Mouse (Mus musculus) spleen, adult 2 months (tissue): Measurements from ENCODE around the gene Usp37. TPM values are rescaled to one million over a fixed set of nuclear protein-coding genes. Genes with fewer than 3 reads are reported as not detected.

Experiments used
- DNase-seq, 2 experiments: peaks; one replicate each; pipeline versions ENCODE4 v3.0.0 to v3.0.0-alpha.2; 2012 to 2021; ENCODE audit warnings: low spot score in 2 of 2, low read depth in 1 of 2
- H3K27ac ChIP-seq: fragments of 200-500 bp; 2 replicates; pipeline ENCODE4 v1.5.1; 2012; ENCODE audit warnings: low read length, inconsistent platforms; ENCODE audit not compliant: insufficient read depth
- H3K27me3 ChIP-seq: fragments of 200-500 bp; 2 replicates; pipeline ENCODE4 v1.6.1; 2012; ENCODE audit warnings: mild to moderate bottlenecking, moderate library complexity, low read length, inconsistent platforms; ENCODE audit not compliant: control insufficient read depth, insufficient read depth
- H3K36me3 ChIP-seq: fragments of 200-500 bp; 2 replicates; pipeline ENCODE4 v1.6.1; 2012; ENCODE audit warnings: mild to moderate bottlenecking, low read length, inconsistent platforms; ENCODE audit not compliant: control insufficient read depth, insufficient read depth
- H3K4me1 ChIP-seq: fragments of 200-500 bp; 2 replicates; pipeline ENCODE4 v1.6.1; 2011; ENCODE audit warnings: inconsistent platforms; ENCODE audit not compliant: control insufficient read depth, insufficient read depth, insufficient read length
- H3K4me3 ChIP-seq: fragments of 200-500 bp; 2 replicates; pipeline ENCODE4 v1.5.1; 2011; ENCODE audit warnings: mild to moderate bottlenecking, inconsistent platforms; ENCODE audit not compliant: insufficient read depth, insufficient read length; ENCODE audit errors: extremely low read depth
- CTCF ChIP-seq: fragments of 200-500 bp; IDR thresholded peaks from 2 replicates; pipeline ENCODE4 v1.5.1; 2011; ENCODE audit warnings: mild to moderate bottlenecking, inconsistent platforms; ENCODE audit not compliant: insufficient read depth, insufficient read length, insufficient replicate concordance; ENCODE audit errors: extremely low read depth
- POLR2A ChIP-seq: fragments of 200-500 bp; IDR thresholded peaks from 2 replicates; pipeline ENCODE4 v1.6.1; 2011; ENCODE audit warnings: low read depth, low read length, inconsistent platforms
- WGBS: fragments of 180-500 bp; shearing (Covaris S2); methylation state at CpG from one replicate; pipeline ENCODE4 v1.1.7; 2018; 5-methylcytosine and 5-hydroxymethylcytosine counted together
- polyA plus RNA-seq: library from polyadenylated mRNA; depleted of rRNA; stranded (reverse); fragments of >200 nt; gene quantifications from 2 replicates; pipeline ENCODE4 v1.2.3, GENCODE M21; 2012

The Usp37 gene
- polyA plus RNA-seq, 1 experiment: 2.5 TPM

- 61% methylated on average over 5 of the region's 5 CpGs for WGBS
- Histone ChIP-seq H3K4me1 (no peaks in the 10 kb centered on the region; the same call in 1 of the 2 replicates), H3K27ac (no peak overlapping the region), H3K27me3 (no peaks in the 10 kb centered on the region), H3K36me3 (peaks cover 6% of the 10 kb centered on the region), H3K4me3 (no peak overlapping the region)
- no peak for DNase-seq
- TF ChIP-seq CTCF (no peak), POLR2A (no peak)
These were observed 109.5 kb downstream of the Usp37 start for GRCm38 (mm10) chr1:74434596-74434995.

DNA sequence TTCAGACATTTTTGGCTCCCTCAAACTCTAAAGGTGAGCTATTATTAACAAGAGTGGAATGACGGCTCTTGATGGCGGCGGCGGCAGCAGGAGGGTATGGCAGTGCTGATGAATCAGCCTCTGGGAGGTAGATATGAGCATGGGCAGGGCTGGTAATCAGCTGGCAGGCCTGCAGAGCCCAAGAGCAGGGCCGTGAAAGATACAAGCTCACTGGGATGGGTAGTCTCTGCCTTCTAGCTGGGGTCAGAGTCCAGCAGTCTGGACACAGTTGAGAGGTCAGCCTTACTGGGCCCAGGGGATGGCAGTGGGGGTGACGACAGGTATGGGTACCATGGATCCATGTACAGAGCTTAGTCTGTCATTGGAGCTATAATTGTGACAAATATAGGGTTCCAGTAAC lies 110.9 kb downstream of the Usp37 start:
- TF ChIP-seq CTCF (no peak), POLR2A (no peak)
- Histone ChIP-seq H3K4me1 (no peaks in the 10 kb centered on the region; the same call in 1 of the 2 replicates), H3K4me3 (no peak overlapping the region), H3K27ac (no peak overlapping the region), H3K36me3 (peaks cover 2% of the 10 kb centered on the region; the same call in 1 of the 2 replicates), H3K27me3 (no peaks in the 10 kb centered on the region)
- DNase-seq: no peak
- WGBS: 93% methylated on average over 6 of the region's 6 CpGs

- H3K36me3 ChIP-seq: no peaks in the 10 kb centered on the region
- H3K4me1 ChIP-seq: no peaks in the 10 kb centered on the region
- H3K4me3 ChIP-seq: no peak overlapping the region
- 48% methylated on average over 7 of the region's 7 CpGs for WGBS
- DNase-seq: no peak
- H3K27ac ChIP-seq: no peak overlapping the region
- no peak for TF ChIP-seq POLR2A
- TF ChIP-seq CTCF: no peak
- H3K27me3 ChIP-seq: no peaks in the 10 kb centered on the region
These were observed 118.2 kb downstream of the Usp37 start for GRCm38 (mm10) chr1:74425845-74426244.

GRCm38 (mm10) chr1:74423147-74423546 lies 120.9 kb downstream of the Usp37 start:
- 87% methylated on average over 8 of the region's 8 CpGs for WGBS
- no peaks in the 10 kb centered on the region for H3K36me3 ChIP-seq
- H3K27ac ChIP-seq: no peak overlapping the region
- no peak overlapping the region for H3K4me3 ChIP-seq
- TF ChIP-seq POLR2A: no peak
- TF ChIP-seq CTCF: no peak
- DNase-seq: no peak
- H3K27me3 ChIP-seq: no peaks in the 10 kb centered on the region
- H3K4me1 ChIP-seq: no peaks in the 10 kb centered on the region

GRCm38 (mm10) chr1:74419440-74419794 lies 124.7 kb downstream of the Usp37 start:
- no peak for TF ChIP-seq CTCF
- TF ChIP-seq POLR2A: no peak

DNA sequence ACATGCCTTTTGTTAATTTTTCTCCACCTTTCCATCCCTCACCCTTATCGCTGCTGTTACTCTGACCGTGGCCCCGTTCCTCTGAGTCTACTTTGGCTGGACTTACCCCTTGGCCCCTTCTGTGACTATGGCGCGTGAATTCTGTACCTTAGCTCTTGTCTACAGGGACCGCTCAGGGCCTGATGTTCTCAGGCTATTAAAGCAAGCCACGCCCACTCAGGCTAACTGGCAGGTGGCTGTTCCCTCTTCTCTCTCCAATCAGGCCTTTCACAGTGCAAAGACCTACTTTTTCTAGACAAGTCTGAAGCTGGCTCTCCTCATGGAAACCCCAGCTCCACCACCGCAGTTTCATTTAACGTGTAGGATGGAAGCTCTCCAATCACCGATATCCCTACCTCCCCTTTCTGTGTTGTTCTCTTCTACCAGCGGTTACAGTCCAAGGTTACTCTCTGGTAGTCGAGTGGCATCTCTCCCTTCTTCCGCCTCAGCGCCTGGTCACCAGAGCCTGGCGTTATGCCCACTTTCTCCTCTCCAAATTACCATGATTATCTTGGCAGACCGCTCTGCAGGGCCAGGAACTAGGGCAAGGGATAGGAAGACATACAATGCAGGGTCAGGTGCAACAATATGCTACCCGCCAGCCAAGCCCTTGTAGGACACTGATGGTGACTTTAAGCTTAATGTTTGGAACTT lies 125.2 kb downstream of the Usp37 start:
- no peak for DNase-seq
- no peak for TF ChIP-seq POLR2A
- TF ChIP-seq CTCF: no peak
- WGBS: 87% methylated on average over 17 of the region's 17 CpGs
- Histone ChIP-seq H3K36me3 (no peaks in the 10 kb centered on the region), H3K27me3 (no peaks in the 10 kb centered on the region), H3K4me1 (no peaks in the 10 kb centered on the region), H3K27ac (no peak overlapping the region), H3K4me3 (no peak overlapping the region)

More at GRCm38 (mm10) chr1:74419440-74419794, 124.7 kb downstream of the Usp37 start:
- no peak for DNase-seq
- no peaks in the 10 kb centered on the region for H3K36me3 ChIP-seq
- no peak overlapping the region for H3K27ac ChIP-seq
- WGBS: 83% methylated on average over 9 of the region's 9 CpGs
- H3K4me3 ChIP-seq: no peak overlapping the region
- H3K27me3 ChIP-seq: no peaks in the 10 kb centered on the region
- H3K4me1 ChIP-seq: no peaks in the 10 kb centered on the region

DNA sequence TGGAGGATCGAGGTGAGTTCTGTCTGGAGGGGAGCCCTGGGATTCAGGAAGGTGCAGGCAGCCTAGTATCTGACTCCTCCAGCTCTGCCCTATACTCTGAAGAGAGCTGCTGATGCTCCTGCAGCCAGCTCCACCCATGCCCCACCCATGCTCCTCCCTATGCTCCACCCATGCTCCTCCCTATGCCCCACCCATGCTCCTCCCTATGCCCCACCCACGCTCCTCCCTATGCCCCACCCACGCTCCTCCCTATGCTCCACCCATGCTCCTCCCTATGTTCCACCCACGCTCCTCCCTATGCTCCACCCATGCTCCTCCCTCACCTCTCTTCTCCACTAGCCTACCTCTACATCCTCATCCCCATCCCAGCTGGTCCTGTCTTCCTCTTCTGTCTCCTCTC lies 128.9 kb downstream of the Usp37 start:
- no peak overlapping the region for H3K4me3 ChIP-seq
- TF ChIP-seq POLR2A (no peak), CTCF (no peak)
- H3K36me3 ChIP-seq: no peaks in the 10 kb centered on the region
- no peak for DNase-seq
- H3K4me1 ChIP-seq: no peaks in the 10 kb centered on the region
- no peak overlapping the region for H3K27ac ChIP-seq
- H3K27me3 ChIP-seq: no peaks in the 10 kb centered on the region
- 59% methylated on average over 4 of the region's 4 CpGs for WGBS
